Mouse (Mus musculus): Measurements from ENCODE around the gene Srgap1.
A peak's percentile ranks its signal among the peaks of the same experiment; 100 is the strongest.

The Srgap1 gene

GRCm38 (mm10) chr10:122046904-122047726 lies at the start of gene Srgap1:
Srgap1 (minus strand) TSS chr10:122047315.
- peak; percentile 57 for ATAC-seq (ENCODE audit: insufficient number of reproducible peaks, low FRiP score, low TSS enrichment)

- no peak; the same call in none of the 2 replicates for ATAC-seq (ENCODE audit: insufficient number of reproducible peaks, low FRiP score, low TSS enrichment)
These were observed 49.4 kb upstream of the Srgap1 start for GRCm38 (mm10) chr10:122096462-122096979.

DNA sequence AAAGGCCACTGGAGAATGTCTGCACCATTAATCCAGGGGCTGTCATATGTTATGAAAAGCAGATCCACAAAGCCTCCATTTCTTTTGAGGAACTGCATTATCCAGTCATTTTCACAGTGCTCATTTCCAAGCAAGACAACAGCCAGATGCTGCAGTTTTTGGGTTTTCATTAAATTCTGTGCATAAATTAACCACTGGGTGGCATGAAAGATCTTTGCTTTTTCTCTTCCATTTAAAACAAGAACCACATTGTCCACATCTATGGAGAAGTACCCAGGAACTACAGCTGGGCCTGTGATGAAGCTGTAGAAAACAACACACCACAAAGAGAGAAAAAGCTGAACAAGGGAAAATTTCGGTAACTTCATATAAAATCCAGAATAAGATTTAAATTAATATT lies 43.4 kb upstream of the Srgap1 start:
- ATAC-seq (ENCODE audit: insufficient number of reproducible peaks, low FRiP score, low TSS enrichment): no peak

GRCm38 (mm10) chr10:122081352-122081751 lies 34.2 kb upstream of the Srgap1 start:
- no peak for ATAC-seq (ENCODE audit: insufficient number of reproducible peaks, low FRiP score, low TSS enrichment)

GRCm38 (mm10) chr10:122069153-122069552 lies 22.0 kb upstream of the Srgap1 start:
- no peak for ATAC-seq (ENCODE audit: insufficient number of reproducible peaks, low FRiP score, low TSS enrichment)

DNA sequence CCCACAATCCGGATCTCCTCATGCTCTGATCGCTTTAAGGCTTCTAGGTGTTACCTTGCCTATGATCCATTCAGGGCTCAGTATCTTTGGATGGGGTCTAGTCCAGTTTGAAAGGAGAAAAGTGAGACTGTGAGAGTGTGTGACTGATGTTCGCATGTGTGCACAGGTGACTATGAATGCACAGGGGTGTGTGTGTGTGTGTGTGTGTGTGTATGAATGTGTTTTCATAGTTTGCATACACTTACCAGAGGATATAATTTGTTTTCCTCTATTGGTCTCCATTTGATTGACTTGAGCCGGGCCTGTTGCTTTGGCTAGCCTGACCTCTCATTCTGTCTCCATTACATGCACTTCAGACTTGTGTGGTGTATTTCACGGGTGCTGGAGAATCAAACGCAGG lies 8.7 kb upstream of the Srgap1 start:
- no peak for ATAC-seq (ENCODE audit: insufficient number of reproducible peaks, low FRiP score, low TSS enrichment)

DNA sequence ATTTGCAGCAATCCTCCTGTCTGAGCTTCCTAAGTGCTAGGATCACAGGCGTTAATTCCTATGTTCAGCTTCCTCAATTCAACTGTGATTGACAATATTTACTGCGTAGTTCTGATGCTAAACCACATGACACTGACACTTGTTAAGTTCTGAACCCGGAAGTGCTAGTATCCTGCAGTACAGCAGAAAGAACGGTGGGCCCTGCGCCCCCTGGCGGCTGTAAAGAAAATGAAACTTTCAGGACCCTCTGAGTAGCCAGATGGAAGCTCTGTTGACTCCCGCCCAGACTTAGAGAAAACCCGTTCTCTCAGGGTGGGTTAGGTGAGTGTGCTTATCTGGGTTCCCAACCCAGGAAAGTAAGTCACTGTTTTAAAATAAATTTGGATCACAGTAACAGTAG lies 7.4 kb upstream of the Srgap1 start:
- ATAC-seq (ENCODE audit: insufficient number of reproducible peaks, low FRiP score, low TSS enrichment): 0 out of 2 replicates have a peak, but pooled peaks have one; percentile 6

- no peak for ATAC-seq (ENCODE audit: insufficient number of reproducible peaks, low FRiP score, low TSS enrichment)
These were observed 4.7 kb upstream of the Srgap1 start for GRCm38 (mm10) chr10:122051831-122052230.

- peak; percentile 57 for ATAC-seq (ENCODE audit: insufficient number of reproducible peaks, low FRiP score, low TSS enrichment)
These were observed 731 bp upstream of the Srgap1 start for GRCm38 (mm10) chr10:122047727-122048365.

GRCm38 (mm10) chr10:122046511-122046903 lies 608 bp downstream of the Srgap1 start:
- no peak for ATAC-seq (ENCODE audit: insufficient number of reproducible peaks, low FRiP score, low TSS enrichment)

DNA sequence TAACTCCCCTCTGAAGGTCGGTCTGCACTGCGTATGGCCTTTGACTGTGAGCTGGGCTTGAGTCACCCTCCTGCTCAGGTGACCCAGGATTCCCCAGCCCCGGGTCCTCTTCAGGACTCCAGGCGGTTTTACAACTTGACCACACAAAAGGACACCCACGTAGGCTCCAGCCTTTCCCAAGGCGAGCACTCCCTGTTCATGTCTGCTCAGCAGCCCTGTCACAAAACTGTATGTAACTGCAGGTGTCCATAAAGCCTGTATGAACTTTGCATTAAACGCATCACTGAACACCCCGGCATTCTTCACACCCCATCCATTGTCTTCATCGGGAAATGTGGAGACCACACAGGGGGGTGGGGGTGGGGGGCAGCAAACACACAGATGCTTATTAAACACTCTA lies 1.2 kb downstream of the Srgap1 start:
- no peak for ATAC-seq (ENCODE audit: insufficient number of reproducible peaks, low FRiP score, low TSS enrichment)

GRCm38 (mm10) chr10:122044926-122045325 lies 2.2 kb downstream of the Srgap1 start:
- no peak for ATAC-seq (ENCODE audit: insufficient number of reproducible peaks, low FRiP score, low TSS enrichment)

DNA sequence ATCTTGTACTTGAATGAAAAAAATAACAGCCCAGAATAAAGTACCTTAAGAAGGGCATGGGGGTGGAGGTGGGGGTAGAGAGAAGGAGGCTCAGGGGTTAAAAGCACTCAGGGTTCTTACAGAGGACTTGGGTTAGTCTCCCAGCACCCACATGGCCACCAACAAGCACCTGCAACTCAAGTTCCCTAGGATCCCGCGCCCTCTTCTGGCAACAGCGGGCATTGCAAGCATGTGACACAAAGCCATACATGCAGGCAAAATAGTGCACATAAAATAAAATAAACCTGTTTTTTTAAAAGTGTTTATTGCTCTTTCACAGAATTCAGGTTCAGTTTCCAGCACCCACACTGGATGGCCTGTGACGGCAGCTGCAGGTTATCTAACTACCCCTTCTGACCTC lies 6.7 kb downstream of the Srgap1 start:
- no peak for ATAC-seq (ENCODE audit: insufficient number of reproducible peaks, low FRiP score, low TSS enrichment)

- ATAC-seq (ENCODE audit: insufficient number of reproducible peaks, low FRiP score, low TSS enrichment): no peak
These were observed 7.5 kb downstream of the Srgap1 start for GRCm38 (mm10) chr10:122039566-122039965.

- no peak; the same call in 1 of the 2 replicates for ATAC-seq (ENCODE audit: insufficient number of reproducible peaks, low FRiP score, low TSS enrichment)
These were observed 8.6 kb downstream of the Srgap1 start for GRCm38 (mm10) chr10:122038554-122038953.

DNA sequence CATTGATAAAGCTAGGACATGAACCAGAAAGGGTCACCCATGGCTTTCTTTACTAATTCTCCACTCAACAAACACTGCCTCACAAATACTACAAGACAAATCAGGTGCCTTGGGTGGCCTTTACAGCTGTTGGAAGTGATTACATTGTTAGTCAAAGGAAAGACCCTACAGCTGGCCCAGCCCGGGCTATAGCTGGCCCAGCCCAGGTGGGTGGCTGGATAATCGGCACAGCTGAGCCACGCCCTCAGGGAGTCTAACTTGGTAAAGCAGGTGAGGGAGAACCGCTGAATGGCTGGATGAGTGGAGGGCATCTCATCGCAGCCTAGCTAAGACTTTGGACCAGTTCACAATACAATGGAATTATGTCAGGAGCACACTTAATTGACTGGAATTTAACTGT lies 13.8 kb downstream of the Srgap1 start:
- ATAC-seq (ENCODE audit: insufficient number of reproducible peaks, low FRiP score, low TSS enrichment): no peak

DNA sequence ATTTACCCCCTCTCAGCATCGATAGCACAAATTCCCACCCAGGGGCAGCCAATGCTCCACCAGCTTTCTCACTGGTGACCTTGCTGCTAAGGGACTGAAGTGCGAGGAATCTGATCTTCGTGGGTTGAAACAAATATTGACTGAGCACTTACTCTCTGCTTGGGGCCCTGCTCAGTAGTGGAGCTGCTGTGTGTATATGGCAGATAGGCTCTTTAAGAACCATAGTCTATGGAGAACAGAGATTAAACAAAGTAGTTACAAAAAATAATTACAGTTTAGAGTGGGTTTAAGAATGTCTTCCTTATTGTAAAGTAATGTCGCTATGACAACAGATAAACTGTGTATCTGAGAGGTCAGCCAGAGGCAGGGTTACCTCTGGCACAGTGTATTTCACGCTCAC lies 16.7 kb downstream of the Srgap1 start:
- ATAC-seq (ENCODE audit: insufficient number of reproducible peaks, low FRiP score, low TSS enrichment): no peak

DNA sequence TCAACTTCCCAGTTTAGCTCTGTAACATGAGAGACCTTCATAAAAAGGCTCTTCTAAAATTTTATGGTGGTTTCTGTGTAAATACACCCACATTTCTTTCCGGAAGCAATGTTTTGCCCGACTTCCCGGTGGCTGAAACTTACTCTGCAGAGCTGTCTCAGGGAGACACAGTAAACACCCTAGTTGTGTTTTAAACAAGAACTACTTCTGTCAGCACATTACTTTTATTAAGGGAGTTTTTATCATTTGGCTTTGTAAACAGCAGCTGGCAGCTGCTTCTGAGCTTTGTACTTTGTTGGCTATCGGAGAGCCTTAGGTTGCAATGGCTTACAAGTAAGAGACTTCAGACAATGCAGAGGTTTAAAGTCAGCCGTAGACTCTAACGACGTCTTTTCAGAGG lies 17.4 kb downstream of the Srgap1 start:
- no peak for ATAC-seq (ENCODE audit: insufficient number of reproducible peaks, low FRiP score, low TSS enrichment)

- no peak for ATAC-seq (ENCODE audit: insufficient number of reproducible peaks, low FRiP score, low TSS enrichment)
These were observed 21.9 kb downstream of the Srgap1 start for GRCm38 (mm10) chr10:122025198-122025597.

DNA sequence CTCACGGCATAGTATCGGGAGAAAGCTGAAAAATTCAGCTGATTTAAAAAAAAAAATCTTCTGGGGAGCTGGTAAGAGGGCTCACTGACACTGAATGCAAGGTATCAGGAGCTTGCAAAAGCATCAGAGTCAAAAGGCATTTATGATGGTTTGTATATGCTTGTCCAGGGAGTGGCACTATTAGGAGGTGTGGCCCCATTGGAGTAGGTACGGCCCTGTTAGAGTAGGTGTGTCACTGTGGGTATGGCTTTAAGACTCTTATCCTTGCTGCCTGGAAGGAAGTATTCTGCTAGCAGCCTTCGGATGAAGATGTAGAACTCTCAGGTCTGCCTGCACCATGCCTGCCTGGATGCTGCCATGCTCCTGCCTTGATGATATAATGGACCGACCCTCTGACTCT lies 26.2 kb downstream of the Srgap1 start:
- no peak for ATAC-seq (ENCODE audit: insufficient number of reproducible peaks, low FRiP score, low TSS enrichment)

- ATAC-seq (ENCODE audit: insufficient number of reproducible peaks, low FRiP score, low TSS enrichment): no peak
These were observed 26.9 kb downstream of the Srgap1 start for GRCm38 (mm10) chr10:122020255-122020654.
